Mouse (Mus musculus) adrenal gland, adult 2 months (tissue): ENCODE data around the gene 2700097O09Rik. TPM values are rescaled to one million over a fixed set of nuclear protein-coding genes. Genes with fewer than 3 reads are reported as not detected.

Source experiments
- polyA plus RNA-seq: library from polyadenylated mRNA; depleted of rRNA; stranded (reverse); fragments of >200 nt; gene quantifications from 2 replicates; pipeline ENCODE4 v1.2.3, GENCODE M21; 2012; rRNA removed
- total RNA-seq, 2 experiments: library from RNA; stranded (reverse); gene quantifications; 2 replicates each; pipeline ENCODE4 v1.2.3; 2021

Gene 2700097O09Rik
- total and polyA plus RNA-seq, 3 experiments, result 2.4 to 11.6 (median 8.9) TPM

Other genes with a start within 250 kb of the 2700097O09Rik start
- 100 to 1,000 TPM; 110 to 136 TPM for gene Cfl2, start 217.2 kb downstream of the 2700097O09Rik start, total RNA-seq
- 1.8 and 3.6 TPM in 2 replicates for gene Cfl2, start 217.2 kb downstream of the 2700097O09Rik start, polyA plus RNA-seq
- gene Gm20403, start 93.6 kb downstream of the 2700097O09Rik start, total RNA-seq, result not detected
- not detected in 2 replicates for gene Gm20403, start 93.6 kb downstream of the 2700097O09Rik start, polyA plus RNA-seq
- gene Baz1a, start 65.8 kb downstream of the 2700097O09Rik start, total RNA-seq, result 10 to 100 TPM; 16.5 to 37.6 TPM
- 0.44 and 1.4 TPM in 2 replicates for gene Baz1a, start 65.8 kb downstream of the 2700097O09Rik start, polyA plus RNA-seq
- 100 to 1,000 TPM; 126 to 192 TPM for gene Srp54a, start 152 bp upstream of the 2700097O09Rik start, total RNA-seq
- gene Srp54a, start 152 bp upstream of the 2700097O09Rik start, polyA plus RNA-seq, result 24.5 and 30.0 TPM in 2 replicates
- gene Fam177a, start 44.4 kb upstream of the 2700097O09Rik start, total RNA-seq, result 10 to 100 TPM in 1 of 2 experiments, 1 to 10 TPM in 1; 4.9 to 10.1 TPM
- 3.4 TPM in 2 replicates for gene Fam177a, start 44.4 kb upstream of the 2700097O09Rik start, polyA plus RNA-seq
- 10 to 100 TPM; 65.2 to 78.5 TPM for gene Srp54b, start 75.0 kb upstream of the 2700097O09Rik start, total RNA-seq
- 50.4 and 75.2 TPM in 2 replicates for gene Srp54b, start 75.0 kb upstream of the 2700097O09Rik start, polyA plus RNA-seq
- gene 1700047I17Rik2, start 119.5 kb upstream of the 2700097O09Rik start, total RNA-seq, result 1 to 10 TPM; 2.1 to 8.9 TPM
- not detected in 2 replicates for gene 1700047I17Rik2, start 119.5 kb upstream of the 2700097O09Rik start, polyA plus RNA-seq
- gene Srp54c, start 150.1 kb upstream of the 2700097O09Rik start, total RNA-seq, result 10 to 100 TPM; 42.0 to 85.9 TPM
- gene Srp54c, start 150.1 kb upstream of the 2700097O09Rik start, polyA plus RNA-seq, result 4.1 and 8.5 TPM in 2 replicates
- 10 to 100 TPM; 18.0 to 20.7 TPM for gene 1110008L16Rik, start 219.5 kb upstream of the 2700097O09Rik start, total RNA-seq
- 3.1 and 4.5 TPM in 2 replicates for gene 1110008L16Rik, start 219.5 kb upstream of the 2700097O09Rik start, polyA plus RNA-seq
- gene Ppp2r3c, start 222.9 kb upstream of the 2700097O09Rik start, total RNA-seq, result 10 to 100 TPM; 11.3 to 12.9 TPM
- 0.39 and 0.40 TPM in 2 replicates for gene Ppp2r3c, start 222.9 kb upstream of the 2700097O09Rik start, polyA plus RNA-seq